In the genomic region with DNA sequence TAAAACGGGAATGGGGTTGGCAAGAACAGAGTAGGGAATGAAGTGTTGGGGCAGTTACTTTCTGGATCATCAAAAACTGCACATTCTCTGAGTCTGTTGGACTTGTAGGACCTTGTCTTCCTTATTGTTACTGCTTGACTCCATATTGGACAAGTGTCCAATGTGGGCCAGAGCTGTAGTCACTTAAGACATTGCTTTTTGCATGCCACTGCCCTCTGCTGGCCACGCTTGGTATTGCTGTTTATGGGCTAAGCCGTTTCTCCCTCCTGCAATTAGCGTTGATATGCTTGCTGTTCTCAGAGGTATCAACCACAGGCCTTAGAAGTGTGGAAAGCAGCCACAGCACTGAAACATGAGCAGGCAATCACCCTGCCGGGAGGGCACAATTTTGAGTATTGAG, we compare ENCODE assay signal across 9 mouse cellular contexts.
DNase-seq lines count a peak whose midpoint lies in the region; ATAC-seq lines count a peak whose summit lies in the region.
"Had no signal": no experiment of that assay in that cellular context is flagged by ENCODE, and none has a peak within 500 bp of the region (broad histone marks: within the 10 kb centered on the region; RNA-seq: fewer than 3 reads in every experiment).

No protein-coding gene starts in this region.

- no peak overlapping the region for H3K27ac ChIP-seq in forebrain, embryonic 14.5 days (ENCODE audit: low read depth, low read length)
- H3K27ac ChIP-seq: liver, embryonic 15.5 days had no signal

- no peak overlapping the region for H3K9ac ChIP-seq in forebrain, embryonic 14.5 days (ENCODE audit: low read length)
- H3K9ac ChIP-seq: liver, embryonic 15.5 days had no signal

- peak; percentile 58 for DNase-seq in MEL-GATA-1-ER (ENCODE audit: extremely low read depth, low read depth)
- peak; percentile 75 for DNase-seq in c-Kit-positive CD71-negative TER-119-negative erythroid progenitor cells, embryonic 14.5 days (ENCODE audit: low read depth)
- peak; percentile 77 for DNase-seq in forebrain, embryonic 14.5 days (ENCODE audit: low spot score)
- peak; percentile 66 to 71 for DNase-seq in layer of hippocampus, postnatal 36 days
- DNase-seq in right cerebral cortex, postnatal 25 days = peak; percentile 70
- peak; percentile 58 to 86 for DNase-seq in urinary bladder, postnatal 4 days (ENCODE audit: low spot score in 2 of 2)

- H3K36me3 ChIP-seq in forebrain, embryonic 14.5 days (ENCODE audit: control insufficient read depth, insufficient read depth, low read length) = no peaks in the 10 kb centered on the region
- H3K36me3 ChIP-seq: liver, embryonic 15.5 days had no signal

- H3K27me3 ChIP-seq in forebrain, embryonic 14.5 days (replicated peaks; ENCODE audit: control insufficient read depth, insufficient read depth, low read length) = no peaks in the 10 kb centered on the region
- H3K27me3 ChIP-seq: liver, embryonic 15.5 days had no signal

- 38% methylated on average over 5 of the region's 5 CpGs for WGBS in forebrain, embryonic 14.5 days

- H3K4me1 ChIP-seq in forebrain, embryonic 14.5 days (ENCODE audit: control insufficient read depth, insufficient read depth, low read length) = no peaks in the 10 kb centered on the region
- H3K4me1 ChIP-seq: liver, embryonic 15.5 days had no signal

- no peak overlapping the region for H3K4me3 ChIP-seq in forebrain, embryonic 14.5 days (ENCODE audit: low read depth, low read length)
- H3K4me3 ChIP-seq: liver, embryonic 15.5 days had no signal

- no peak overlapping the region for H3K4me2 ChIP-seq in forebrain, embryonic 14.5 days (ENCODE audit: low read length)
- H3K4me2 ChIP-seq: liver, embryonic 15.5 days had no signal

- H3K9me3 ChIP-seq in forebrain, embryonic 14.5 days (replicated peaks; ENCODE audit: control insufficient read depth, low read length) = no peaks in the 10 kb centered on the region
- H3K9me3 ChIP-seq: liver, embryonic 15.5 days had no signal

- ATAC-seq in forebrain, embryonic 14.5 days = peak; percentile 47; the same call in 1 of the 2 replicates
- peak; percentile 71 to 96 for ATAC-seq in hematopoietic stem cell, adult 5-6 weeks (replicated peaks in 1 of 2; ENCODE audit: insufficient read depth in 1 of 2, low FRiP score in 2 of 2, low TSS enrichment in 1 of 2, low read depth in 1 of 2, poor library complexity in 2 of 2, severe bottlenecking in 2 of 2)
- peak; percentile 92 for ATAC-seq in megakaryocyte, adult 5-6 weeks (ENCODE audit: poor library complexity, severe bottlenecking)
